Mouse (Mus musculus) liver, postnatal 0 days (tissue): Measurements from ENCODE around the gene Slc25a34.

Experiments used
- CTCF ChIP-seq: sonication (generic); IDR thresholded peaks from 2 replicates; pipeline ENCODE4 v1.5.1; 2016; ENCODE audit warnings: antibody characterized with exemption, low read depth
- EP300 ChIP-seq: IDR thresholded peaks from 2 replicates; pipeline ENCODE4 v1.6.1; 2016; ENCODE audit warnings: antibody characterized with exemption, low read depth, mild to moderate bottlenecking

DNA sequence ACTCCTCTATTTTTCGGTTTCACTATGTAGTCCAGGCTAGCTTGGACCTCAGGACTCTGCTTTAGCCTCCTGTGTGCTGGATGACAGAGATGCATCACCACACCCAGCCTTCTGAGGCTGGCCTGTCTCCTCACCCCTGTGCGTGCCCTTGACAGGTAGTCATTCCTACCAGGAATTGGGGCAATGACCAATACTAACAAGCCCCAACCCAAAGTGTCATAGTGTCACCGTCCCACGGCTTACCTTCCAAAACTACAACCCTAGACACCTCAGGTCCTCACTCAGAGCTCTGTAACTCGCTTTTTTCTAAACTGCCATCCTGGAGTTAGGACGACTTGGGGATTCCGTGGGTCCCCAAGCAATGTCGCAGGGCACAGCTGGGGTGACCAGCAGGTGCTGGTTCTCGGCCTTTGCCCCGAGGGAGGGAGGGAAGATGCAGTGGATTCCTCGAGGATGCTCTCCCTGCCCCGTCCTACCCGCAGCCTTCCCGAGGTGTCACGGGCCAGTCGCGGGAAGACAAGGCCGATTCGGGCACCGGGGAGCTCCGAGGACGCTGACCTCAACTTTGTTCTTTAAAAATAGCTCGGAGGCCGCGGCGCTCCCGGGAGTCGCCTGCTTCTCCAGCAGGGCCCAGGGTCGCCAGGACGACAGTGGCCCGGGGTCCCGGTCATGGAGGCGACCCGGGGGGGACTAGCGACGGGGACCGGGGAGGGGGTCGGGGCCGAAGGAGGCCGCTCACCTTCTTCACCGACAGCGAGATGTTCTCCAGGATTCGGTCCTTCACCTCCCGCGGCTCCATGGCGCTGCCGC, 39.7 kb upstream of the Slc25a34 start:
- no peak for TF ChIP-seq CTCF
- no peak for TF ChIP-seq EP300
